Mouse (Mus musculus) lung, postnatal 0 days (tissue): ENCODE results near the gene Ewsr1. TPM values are rescaled to one million over a fixed set of nuclear protein-coding genes. Genes with fewer than 3 reads are reported as not detected.

Source experiments
- ATAC-seq: fragments of 200-750 bp; cut with Nextera tagmentation; 2 replicates; pipeline ENCODE4 v1.8.0; 2017; ENCODE audit warnings: moderate library complexity
- DNase-seq: peaks from one replicate; pipeline ENCODE4 v3.0.0-alpha.2; 2016; ENCODE audit warnings: low spot score
- H3K27ac ChIP-seq: fragments of 300-500 bp; sonication (generic); 2 replicates; pipeline ENCODE4 v1.5.1; 2014; ENCODE audit warnings: antibody characterized with exemption, mild to moderate bottlenecking, low read length, mixed read lengths
- H3K27me3 ChIP-seq: fragments of 300-500 bp; sonication (generic); replicated peaks from 2 replicates; pipeline ENCODE4 v1.6.1; 2014; ENCODE audit warnings: low read length, mixed read lengths; ENCODE audit not compliant: insufficient read depth
- H3K36me3 ChIP-seq: fragments of 300-500 bp; sonication (generic); 2 replicates; pipeline ENCODE4 v1.6.1; 2014; ENCODE audit warnings: low read length, mixed read lengths; ENCODE audit not compliant: insufficient read depth
- H3K4me1 ChIP-seq: fragments of 300-500 bp; sonication (generic); 2 replicates; pipeline ENCODE4 v1.6.1; 2014; ENCODE audit warnings: antibody characterized with exemption, low read depth, low read length, mixed read lengths; ENCODE audit not compliant: insufficient read depth
- H3K4me2 ChIP-seq: fragments of 300-500 bp; sonication (generic); replicated peaks from 2 replicates; pipeline ENCODE4 v1.6.1; 2014; ENCODE audit warnings: low read depth, mild to moderate bottlenecking, low read length, moderate library complexity, mixed read lengths
- H3K4me3 ChIP-seq: fragments of 300-500 bp; sonication (generic); 2 replicates; pipeline ENCODE4 v1.5.1; 2014; ENCODE audit warnings: low read depth, low read length
- H3K9ac ChIP-seq: fragments of 300-500 bp; sonication (generic); replicated peaks from 2 replicates; pipeline ENCODE4 v1.6.1; 2014; ENCODE audit warnings: low read depth, mild to moderate bottlenecking
- H3K9me3 ChIP-seq: fragments of 300-500 bp; sonication (generic); 2 replicates; pipeline ENCODE4 v1.6.1; 2016; ENCODE audit warnings: low read length, mixed read lengths
- CTCF ChIP-seq: IDR thresholded peaks from 2 replicates; pipeline ENCODE4 v1.5.1; 2016; ENCODE audit warnings: antibody characterized with exemption, mild to moderate bottlenecking
- EP300 ChIP-seq: IDR thresholded peaks from 2 replicates; pipeline ENCODE4 v1.6.1; 2016; ENCODE audit warnings: antibody characterized with exemption, mild to moderate bottlenecking, control low read depth
- whole genome bisulfite sequencing: fragments of 180-500 bp; shearing (Covaris S2); extraction: QIAGEN DNeasy Blood & Tissue Kit; methylation state at CpG from one replicate; pipeline ENCODE4 v1.1.7; 2014; 5-methylcytosine and 5-hydroxymethylcytosine counted together
- polyA plus RNA-seq: library from polyadenylated mRNA; unstranded; fragments of >200 nt; fragmentation: Nextera tagmentation; extraction: Ambion mirVana; gene quantifications from 2 replicates; pipeline ENCODE4 v1.2.1, GENCODE M21; 2015

Ewsr1 gene
- polyA plus RNA-seq, 1 experiment from 2014 or later, result 290 TPM

GRCm38 (mm10) chr11:5114931-5115581, 16.0 kb upstream of the Ewsr1 start:
- 28% methylated on average over 13 of the region's 13 CpGs for WGBS
- H3K4me3 ChIP-seq, result no peak overlapping the region

DNA sequence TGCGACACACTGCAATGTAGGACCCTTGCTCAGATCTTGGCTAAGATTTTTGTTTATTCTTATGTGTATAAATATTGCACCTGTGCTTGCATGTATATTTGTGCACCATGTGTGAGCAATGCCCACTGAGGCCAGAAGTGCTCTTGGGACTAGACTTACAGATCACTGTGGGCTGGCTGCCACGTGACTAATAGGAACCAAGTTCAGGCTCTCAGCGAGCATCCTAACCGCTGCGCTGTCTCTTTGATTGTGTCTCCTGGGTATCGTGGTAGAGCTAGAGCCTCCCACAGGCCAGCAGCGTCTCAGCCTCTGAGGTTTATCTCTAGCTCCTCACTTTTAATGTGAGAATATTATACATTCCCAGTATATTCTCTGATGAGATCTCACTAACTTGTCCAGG, 14.6 kb upstream of the Ewsr1 start:
- Histone ChIP-seq H3K9ac (no peak overlapping the region), H3K36me3 (no peaks in the 10 kb centered on the region), H3K4me3 (no peak overlapping the region), H3K4me2 (no peak overlapping the region), H3K4me1 (no peaks in the 10 kb centered on the region), H3K9me3 (no peaks in the 10 kb centered on the region), H3K27me3 (no peaks in the 10 kb centered on the region), H3K27ac (no peak overlapping the region)
- WGBS, result 85% methylated on average over 7 of the region's 7 CpGs
- ATAC-seq (no peak), DNase-seq (no peak)
- TF ChIP-seq EP300 (no peak), CTCF (no peak)

More at GRCm38 (mm10) chr11:5114931-5115581, 16.0 kb upstream of the Ewsr1 start:
- no peak overlapping the region for H3K4me2 ChIP-seq
- ATAC-seq (peak; percentile 81), DNase-seq (peak; percentile 91)
- no peak overlapping the region for H3K27ac ChIP-seq
- no peaks in the 10 kb centered on the region for H3K9me3 ChIP-seq
- no peaks in the 10 kb centered on the region for H3K36me3 ChIP-seq
- H3K4me1 ChIP-seq, result no peaks in the 10 kb centered on the region
- no peak overlapping the region for H3K9ac ChIP-seq
- no peaks in the 10 kb centered on the region for H3K27me3 ChIP-seq
- TF ChIP-seq EP300, result no peak
- peak; percentile 100 for TF ChIP-seq CTCF

- DNase-seq, result no peak
- no peaks in the 10 kb centered on the region for H3K27me3 ChIP-seq
- 66% methylated on average over 8 of the region's 8 CpGs for WGBS
- no peak overlapping the region for H3K27ac ChIP-seq
- no peaks in the 10 kb centered on the region for H3K4me1 ChIP-seq
- H3K36me3 ChIP-seq, result no peaks in the 10 kb centered on the region
- no peak for ATAC-seq
- no peak for TF ChIP-seq CTCF
- TF ChIP-seq EP300, result no peak
- H3K9me3 ChIP-seq, result no peaks in the 10 kb centered on the region
- no peak overlapping the region for H3K9ac ChIP-seq
- H3K4me2 ChIP-seq, result no peak overlapping the region
- H3K4me3 ChIP-seq, result no peak overlapping the region
These were observed 10.4 kb upstream of the Ewsr1 start for GRCm38 (mm10) chr11:5109441-5109840.

- H3K27ac ChIP-seq, result no peak overlapping the region
- no peaks in the 10 kb centered on the region for H3K9me3 ChIP-seq
- WGBS, result 97% methylated on average over 4 of the region's 4 CpGs
- DNase-seq, result no peak
- no peak for ATAC-seq
- no peak overlapping the region for H3K9ac ChIP-seq
- TF ChIP-seq CTCF (no peak), EP300 (no peak)
- no peaks in the 10 kb centered on the region for H3K4me1 ChIP-seq
- no peak overlapping the region for H3K4me3 ChIP-seq
- no peaks in the 10 kb centered on the region for H3K27me3 ChIP-seq
- no peak overlapping the region for H3K4me2 ChIP-seq
- H3K36me3 ChIP-seq, result no peaks in the 10 kb centered on the region
These were observed 5.0 kb upstream of the Ewsr1 start for GRCm38 (mm10) chr11:5103986-5104509.

DNA sequence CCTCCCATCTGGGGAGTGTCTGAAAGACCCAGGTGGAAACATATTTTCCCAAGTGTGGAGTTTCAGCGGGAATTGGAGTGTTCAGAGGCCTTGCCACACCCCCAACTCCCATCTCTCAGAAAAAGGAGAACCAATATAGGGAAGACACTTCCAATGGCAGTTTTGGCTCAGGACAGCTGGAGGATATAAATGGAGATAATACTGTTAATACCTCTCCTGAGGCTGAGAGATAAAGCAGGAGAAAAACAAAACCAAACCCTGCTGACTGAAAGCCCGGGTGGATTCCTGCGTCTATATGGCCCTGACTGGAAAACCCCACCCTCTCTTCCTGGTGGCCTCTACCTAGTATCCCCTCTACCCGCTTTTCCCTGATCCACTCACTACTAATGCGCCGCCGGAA, 3.3 kb upstream of the Ewsr1 start:
- DNase-seq, result no peak
- Histone ChIP-seq H3K9me3 (no peaks in the 10 kb centered on the region), H3K27ac (no peak overlapping the region), H3K9ac (no peak overlapping the region), H3K4me2 (no peak overlapping the region), H3K4me1 (no peaks in the 10 kb centered on the region), H3K4me3 (no peak overlapping the region), H3K36me3 (no peaks in the 10 kb centered on the region), H3K27me3 (no peaks in the 10 kb centered on the region)
- no peak for TF ChIP-seq CTCF
- no peak for TF ChIP-seq EP300
- ATAC-seq, result no peak
- WGBS, result 83% methylated on average over 7 of the region's 7 CpGs

DNA sequence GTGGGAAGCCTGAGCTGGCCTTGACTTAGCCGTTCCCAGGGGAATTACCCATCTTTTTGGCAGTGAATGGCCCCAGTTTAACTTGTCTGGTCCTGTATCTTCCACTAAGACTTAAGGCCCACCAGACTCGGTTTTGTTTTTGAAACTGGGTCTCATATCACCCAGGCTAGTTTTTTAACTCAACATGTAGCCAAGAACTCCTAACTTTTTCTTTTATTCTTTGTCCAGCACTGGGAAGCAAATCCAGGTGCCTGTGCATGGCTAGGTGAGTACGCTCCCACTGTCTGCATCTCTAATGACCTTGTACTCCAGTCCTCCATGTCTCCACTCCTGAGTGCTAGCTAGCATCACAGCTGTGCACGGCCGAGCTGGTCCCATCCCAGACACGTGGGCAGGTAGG, 2.6 kb upstream of the Ewsr1 start:
- no peak overlapping the region for H3K27ac ChIP-seq
- no peaks in the 10 kb centered on the region for H3K27me3 ChIP-seq
- H3K4me3 ChIP-seq, result no peak overlapping the region
- TF ChIP-seq EP300 (no peak), CTCF (no peak)
- H3K9ac ChIP-seq, result no peak overlapping the region
- 81% methylated on average over 6 of the region's 6 CpGs for WGBS
- ATAC-seq (no peak), DNase-seq (no peak)
- H3K4me2 ChIP-seq, result no peak overlapping the region
- no peaks in the 10 kb centered on the region for H3K4me1 ChIP-seq
- no peaks in the 10 kb centered on the region for H3K9me3 ChIP-seq
- H3K36me3 ChIP-seq, result no peaks in the 10 kb centered on the region
